Mouse (Mus musculus) left cerebral cortex, postnatal 25 days (tissue): ENCODE measurements around the gene Gm7534. TPM values are rescaled to one million over a fixed set of nuclear protein-coding genes. Genes with fewer than 3 reads are reported as not detected.
"Not testable (repeated sequence)": the region's sequence is repeated elsewhere in the genome, so short reads cannot be mapped to it uniquely, and the experiment has no call there.

Source experiments
- DNase-seq, 2 experiments: peaks; one replicate each; pipeline ENCODE4 v3.0.0; 2022; ENCODE audit warnings: low spot score in 2 of 2, mixed read lengths in 1 of 2
- intact Hi-C: fragments of 180-260 bp; cut with DNase I; formaldehyde crosslinking; loops from one replicate; pipeline ENCODE4 v1.15.1; 2025
- total RNA-seq, 2 experiments: library from RNA; stranded (reverse); gene quantifications; 2 replicates each; pipeline ENCODE4 v1.2.3; 2021

Gm7534 gene
- total RNA-seq, 2 experiments from 2014 or later: not detected

DNA sequence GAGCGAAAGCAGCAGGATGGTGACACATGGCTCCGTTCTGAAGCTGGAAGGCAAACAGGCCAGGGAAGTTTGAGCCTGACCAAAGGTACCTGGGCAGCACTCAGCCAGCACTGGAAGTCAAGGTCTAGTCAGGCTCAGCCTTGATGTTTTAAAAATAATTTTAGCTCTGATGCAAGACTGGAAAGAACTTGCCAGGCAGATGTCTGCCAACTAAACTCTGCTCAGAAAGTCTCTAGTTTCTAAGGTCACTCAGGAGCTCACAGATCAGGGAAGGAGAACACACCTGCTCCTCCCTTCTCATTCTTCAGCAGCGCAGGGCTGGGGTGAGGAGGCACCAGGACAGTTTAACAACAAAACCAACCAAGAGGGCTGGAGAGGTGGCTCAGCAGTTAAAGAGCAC lies 48.5 kb downstream of the Gm7534 start:
- intact Hi-C loops: no loop called here
- no peak for DNase-seq

- intact Hi-C loops: no loop called here
- DNase-seq: no peak
These were observed 49.1 kb downstream of the Gm7534 start for GRCm38 (mm10) chr4:134153656-134154055.

- no peak for DNase-seq
- intact Hi-C loops: no loop called here
These were observed 50.7 kb downstream of the Gm7534 start for GRCm38 (mm10) chr4:134152112-134152511.

DNA sequence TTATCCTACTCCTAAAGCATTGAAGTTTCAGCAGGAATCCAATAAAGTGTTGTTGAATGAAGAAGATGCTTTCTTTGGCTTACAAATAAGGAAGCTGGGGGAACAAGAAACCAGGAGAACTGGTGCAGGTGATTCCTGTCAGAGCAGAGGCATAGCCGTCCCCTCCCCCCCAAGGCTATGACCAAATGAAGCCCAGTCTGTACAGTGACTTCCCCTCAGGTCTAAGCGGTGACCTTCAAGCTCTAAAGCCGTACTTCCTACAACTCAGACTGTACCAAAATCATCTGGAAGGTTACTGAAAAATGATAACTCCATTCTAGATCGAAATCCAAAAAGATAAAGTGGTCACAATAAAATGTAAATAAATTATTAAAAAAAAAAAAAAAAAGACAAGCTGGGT lies 53.4 kb downstream of the Gm7534 start:
- no peak for DNase-seq
- intact Hi-C loops: no loop called here

- intact Hi-C loops, DNase-seq: not testable (repeated sequence)
These were observed 58.5 kb downstream of the Gm7534 start for GRCm38 (mm10) chr4:134144297-134144696.

Other genes starting within 250 kb of the Gm7534 start
- 100 to 1,000 TPM in 1 of 2 experiments, 10 to 100 TPM in 1; 95.1 to 113 TPM for gene Hmgn2, start 234.4 kb downstream of the Gm7534 start, total RNA-seq
- 10 to 100 TPM; 60.5 to 66.1 TPM for gene Dhdds, start 202.1 kb downstream of the Gm7534 start, total RNA-seq
- gene Lin28a, start 184.2 kb downstream of the Gm7534 start, total RNA-seq: not detected
- not detected for gene Zfp683, start 149.2 kb downstream of the Gm7534 start, total RNA-seq
- 1 to 10 TPM; 1.8 to 2.7 TPM for gene Crybg2, start 142.2 kb downstream of the Gm7534 start, total RNA-seq
- 1 to 10 TPM; 1.6 to 3.4 TPM for gene Cd52, start 107.9 kb downstream of the Gm7534 start, total RNA-seq
- 10 to 100 TPM; 29.5 to 34.7 TPM for gene Ubxn11, start 100.4 kb downstream of the Gm7534 start, total RNA-seq
- gene Sh3bgrl3, start 74.2 kb downstream of the Gm7534 start, total RNA-seq: 100 to 1,000 TPM; 212 to 218 TPM
- gene Cep85, start 15.9 kb downstream of the Gm7534 start, total RNA-seq: 10 to 100 TPM; 12.2 to 13.6 TPM
- not detected for gene Catsper4, start 24.4 kb upstream of the Gm7534 start, total RNA-seq
- gene Cnksr1, start 35.4 kb upstream of the Gm7534 start, total RNA-seq: under 1 TPM; 0.23 to 0.46 TPM
- not detected for gene E130218I03Rik, start 40.7 kb upstream of the Gm7534 start, total RNA-seq
- gene Zfp593, start 42.6 kb upstream of the Gm7534 start, total RNA-seq: 10 to 100 TPM; 10.3 to 10.5 TPM
- not detected for gene Gm30191, start 43.9 kb upstream of the Gm7534 start, total RNA-seq
- gene Grrp1, start 51.1 kb upstream of the Gm7534 start, total RNA-seq: 1 to 10 TPM; 4.0 TPM
- 10 to 100 TPM; 18.6 to 19.8 TPM for gene Pdik1l, start 84.9 kb upstream of the Gm7534 start, total RNA-seq
- gene Trim63, start 112.1 kb upstream of the Gm7534 start, total RNA-seq: under 1 TPM; 0.32 to 0.39 TPM
- not detected for gene Slc30a2, start 140.2 kb upstream of the Gm7534 start, total RNA-seq
- gene Extl1, start 180.8 kb upstream of the Gm7534 start, total RNA-seq: 10 to 100 TPM; 49.2 to 52.5 TPM
- gene Pafah2, start 193.3 kb upstream of the Gm7534 start, total RNA-seq: 1 to 10 TPM; 5.3 to 9.1 TPM